Mouse (Mus musculus) midbrain, embryonic 10.5 days (tissue): Measurements from ENCODE around the gene Grm8. TPM values are rescaled to one million over a fixed set of nuclear protein-coding genes. Genes with fewer than 3 reads are reported as not detected.

Source experiments
- DNase-seq: peaks from one replicate; pipeline ENCODE4 v3.0.0-alpha.2; 2017; ENCODE audit warnings: low spot score
- H3K27ac ChIP-seq: fragments of 300-500 bp; sonication (generic); replicated peaks from 2 replicates; pipeline ENCODE4 v1.5.1; 2016; ENCODE audit warnings: mild to moderate bottlenecking
- H3K27me3 ChIP-seq: fragments of 300-500 bp; sonication (generic); 2 replicates; pipeline ENCODE4 v1.6.1; 2016; ENCODE audit warnings: low read depth, mild to moderate bottlenecking; ENCODE audit not compliant: poor library complexity, severe bottlenecking
- H3K36me3 ChIP-seq: fragments of 300-500 bp; sonication (generic); 2 replicates; pipeline ENCODE4 v1.6.1; 2016; ENCODE audit warnings: mild to moderate bottlenecking, moderate library complexity
- H3K4me1 ChIP-seq: fragments of 300-500 bp; sonication (generic); 2 replicates; pipeline ENCODE4 v1.6.1; 2016
- H3K4me3 ChIP-seq: fragments of 300-500 bp; sonication (generic); 2 replicates; pipeline ENCODE4 v1.5.1; 2016; ENCODE audit warnings: mild to moderate bottlenecking, moderate library complexity
- H3K9me3 ChIP-seq: fragments of 300-500 bp; sonication (generic); replicated peaks from 2 replicates; pipeline ENCODE4 v1.6.1; 2016; ENCODE audit warnings: mild to moderate bottlenecking
- WGBS: fragments of 180-500 bp; shearing (Covaris S2); methylation state at CpG from one replicate; pipeline ENCODE4 v1.1.7; 2016; 5-methylcytosine and 5-hydroxymethylcytosine counted together
- polyA plus RNA-seq: library from polyadenylated mRNA; unstranded; fragments of >200 nt; fragmentation: Nextera tagmentation; extraction: Ambion mirVana; gene quantifications from 2 replicates; pipeline ENCODE4 v1.2.1, GENCODE M21; 2016

Gene Grm8
- polyA plus RNA-seq, 1 experiment from 2014 or later, result 0.93 TPM

DNA sequence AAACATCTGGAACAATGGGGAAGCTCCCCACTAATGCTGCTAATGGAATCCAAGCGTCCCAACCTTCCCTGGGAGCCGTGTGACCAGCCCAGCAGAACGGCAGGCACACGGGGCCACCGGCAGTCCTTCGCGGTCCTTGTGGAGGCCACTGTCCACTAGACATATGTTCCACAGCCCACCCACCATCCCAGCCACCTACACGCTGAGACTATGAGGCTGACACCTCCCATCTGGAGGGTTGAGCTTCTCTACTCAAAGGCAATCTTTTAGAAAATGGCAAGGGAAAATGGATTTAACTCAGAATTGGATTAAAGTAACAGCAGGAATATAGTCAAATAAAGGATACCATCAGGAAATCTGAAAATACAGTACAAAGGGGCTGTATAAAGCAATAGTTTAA is 23.4 kb downstream of the Grm8 start:
- no peak overlapping the region for H3K4me3 ChIP-seq
- H3K9me3 ChIP-seq, result no peaks in the 10 kb centered on the region
- H3K27ac ChIP-seq, result no peak overlapping the region
- no peak for DNase-seq
- no peaks in the 10 kb centered on the region for H3K36me3 ChIP-seq
- no peaks in the 10 kb centered on the region for H3K27me3 ChIP-seq
- 89% methylated on average over 8 of the region's 8 CpGs for WGBS
- H3K4me1 ChIP-seq, result no peaks in the 10 kb centered on the region

GRCm38 (mm10) chr6:28102608-28103316 is 32.2 kb downstream of the Grm8 start:
- WGBS, result 71% methylated on average over 9 of the region's 9 CpGs
- Histone ChIP-seq H3K4me1 (no peaks in the 10 kb centered on the region), H3K4me3 (no peak overlapping the region), H3K36me3 (no peaks in the 10 kb centered on the region), H3K9me3 (no peaks in the 10 kb centered on the region), H3K27me3 (no peaks in the 10 kb centered on the region), H3K27ac (no peak overlapping the region)
- no peak for DNase-seq

DNA sequence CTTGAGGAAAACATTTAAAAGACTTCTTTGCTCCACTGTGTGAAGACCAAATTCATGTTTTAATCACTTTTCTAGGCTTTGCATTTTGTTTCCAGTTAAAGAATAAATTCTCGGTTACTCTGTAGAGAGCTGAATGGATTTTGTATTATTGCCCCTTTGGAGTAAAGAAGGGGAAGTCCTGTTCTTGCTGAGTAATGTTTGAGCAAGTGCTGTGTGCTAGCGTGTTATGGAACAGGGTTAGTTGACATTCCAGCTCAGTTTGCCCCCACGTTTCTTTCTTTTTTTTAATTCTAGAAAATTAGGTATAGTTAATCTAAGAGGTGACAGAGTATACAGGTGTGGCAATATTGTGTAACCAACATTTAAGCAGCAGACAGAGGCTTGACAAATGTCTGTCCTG is 35.0 kb downstream of the Grm8 start:
- Histone ChIP-seq H3K4me1 (no peaks in the 10 kb centered on the region), H3K9me3 (no peaks in the 10 kb centered on the region), H3K27me3 (no peaks in the 10 kb centered on the region), H3K4me3 (no peak overlapping the region), H3K36me3 (no peaks in the 10 kb centered on the region), H3K27ac (no peak overlapping the region)
- DNase-seq, result no peak
- WGBS, result 87% methylated on average over 3 of the region's 3 CpGs

DNA sequence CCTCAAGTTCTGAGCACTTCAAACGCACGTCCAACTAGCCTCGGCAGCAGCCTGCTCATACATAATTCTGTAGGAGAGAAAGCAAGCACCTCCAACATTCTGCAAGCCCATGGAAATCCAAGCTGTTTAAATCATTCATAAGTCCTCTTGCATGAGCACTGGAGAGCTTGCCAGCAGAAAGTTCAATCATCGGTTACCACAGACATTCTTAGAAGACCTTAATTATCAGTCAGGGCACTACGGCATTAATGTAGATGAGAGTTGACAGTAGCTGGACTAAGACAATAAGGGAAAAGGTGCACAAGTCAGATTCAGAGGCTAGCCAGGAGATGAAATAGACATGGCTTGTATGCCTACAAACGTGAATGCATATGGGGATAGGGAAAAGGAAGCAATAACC is 42.5 kb downstream of the Grm8 start:
- Histone ChIP-seq H3K27me3 (no peaks in the 10 kb centered on the region), H3K9me3 (no peaks in the 10 kb centered on the region), H3K4me3 (no peak overlapping the region), H3K36me3 (no peaks in the 10 kb centered on the region), H3K27ac (no peak overlapping the region), H3K4me1 (no peaks in the 10 kb centered on the region)
- WGBS, result 91% methylated on average over 6 of the region's 6 CpGs
- no peak for DNase-seq

GRCm38 (mm10) chr6:28091836-28092235 is 43.1 kb downstream of the Grm8 start:
- no peak overlapping the region for H3K4me3 ChIP-seq
- no peaks in the 10 kb centered on the region for H3K27me3 ChIP-seq
- DNase-seq, result no peak
- no peaks in the 10 kb centered on the region for H3K4me1 ChIP-seq
- H3K27ac ChIP-seq, result no peak overlapping the region
- no peaks in the 10 kb centered on the region for H3K36me3 ChIP-seq
- WGBS, result 83% methylated on average over 3 of the region's 3 CpGs
- no peaks in the 10 kb centered on the region for H3K9me3 ChIP-seq

DNA sequence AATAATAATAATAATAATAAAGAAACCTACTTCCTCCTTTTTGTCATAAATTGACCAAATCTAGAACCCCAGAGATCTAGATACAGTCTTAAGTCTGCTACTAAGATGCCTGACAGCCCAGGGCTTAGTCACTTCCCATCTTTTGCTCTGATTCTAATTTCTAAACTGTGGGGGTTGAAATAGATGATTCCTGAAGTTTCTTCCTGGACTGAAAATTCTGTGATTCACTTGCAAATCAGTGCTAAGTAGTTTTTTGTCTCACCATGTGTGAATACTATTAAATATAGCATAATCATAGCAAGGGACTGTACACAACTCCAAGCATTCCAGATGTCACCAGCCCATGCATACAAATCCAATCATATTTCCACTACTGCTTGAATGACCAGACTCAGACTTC is 44.0 kb downstream of the Grm8 start:
- Histone ChIP-seq H3K4me1 (no peaks in the 10 kb centered on the region), H3K27ac (no peak overlapping the region)

DNA sequence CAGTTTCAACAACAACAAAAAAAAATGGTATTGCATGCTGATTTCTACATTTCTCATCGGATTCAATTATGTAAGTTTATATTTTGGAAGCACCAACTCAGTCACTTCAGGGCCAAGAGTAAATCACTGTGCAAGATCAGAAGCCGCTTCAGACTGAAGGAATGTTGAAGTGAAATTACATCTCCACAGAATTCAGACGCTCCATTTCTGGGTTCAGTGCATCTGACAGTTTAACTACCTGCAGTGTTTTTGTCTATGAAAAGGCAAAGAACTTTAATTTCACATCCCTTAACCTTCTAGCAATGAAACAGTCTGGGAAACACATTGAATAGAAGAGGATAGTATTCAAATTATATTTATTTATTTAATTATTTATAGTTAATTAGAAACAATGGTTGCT is 59.4 kb downstream of the Grm8 start:
- Histone ChIP-seq H3K27ac (no peak overlapping the region), H3K36me3 (no peaks in the 10 kb centered on the region), H3K4me1 (no peaks in the 10 kb centered on the region), H3K27me3 (no peaks in the 10 kb centered on the region), H3K4me3 (no peak overlapping the region), H3K9me3 (no peaks in the 10 kb centered on the region)
- DNase-seq, result no peak
- WGBS, result 93% methylated on average over 3 of the region's 3 CpGs

More for the DNA sequence above, 44.0 kb downstream of the Grm8 start:
- no peaks in the 10 kb centered on the region for H3K27me3 ChIP-seq
- no peaks in the 10 kb centered on the region for H3K36me3 ChIP-seq
- H3K9me3 ChIP-seq, result no peaks in the 10 kb centered on the region
- no peak for DNase-seq
- H3K4me3 ChIP-seq, result no peak overlapping the region

- H3K4me1 ChIP-seq, result no peaks in the 10 kb centered on the region
- H3K4me3 ChIP-seq, result no peak overlapping the region
- no peak for DNase-seq
- H3K27ac ChIP-seq, result no peak overlapping the region
- H3K27me3 ChIP-seq, result no peaks in the 10 kb centered on the region
- no peaks in the 10 kb centered on the region for H3K9me3 ChIP-seq
- WGBS, result 45% methylated on average over 3 of the region's 3 CpGs
- no peaks in the 10 kb centered on the region for H3K36me3 ChIP-seq
Measured at GRCm38 (mm10) chr6:28074470-28074869, 60.5 kb downstream of the Grm8 start.

- H3K27ac ChIP-seq, result no peak overlapping the region
- no peaks in the 10 kb centered on the region for H3K27me3 ChIP-seq
- no peaks in the 10 kb centered on the region for H3K4me1 ChIP-seq
- H3K36me3 ChIP-seq, result no peaks in the 10 kb centered on the region
- H3K4me3 ChIP-seq, result no peak overlapping the region
- no peaks in the 10 kb centered on the region for H3K9me3 ChIP-seq
- DNase-seq, result no peak
- WGBS, result 72% methylated on average over 2 of the region's 2 CpGs
Measured at GRCm38 (mm10) chr6:28051966-28052365, 83.0 kb downstream of the Grm8 start.

GRCm38 (mm10) chr6:28042339-28042738 is 92.6 kb downstream of the Grm8 start:
- no peak overlapping the region for H3K4me3 ChIP-seq
- H3K27ac ChIP-seq, result no peak overlapping the region
- no peaks in the 10 kb centered on the region for H3K9me3 ChIP-seq
- DNase-seq, result no peak
- H3K36me3 ChIP-seq, result no peaks in the 10 kb centered on the region
- no peaks in the 10 kb centered on the region for H3K27me3 ChIP-seq
- H3K4me1 ChIP-seq, result no peaks in the 10 kb centered on the region
- 93% methylated on average over 3 of the region's 3 CpGs for WGBS

- no peak overlapping the region for H3K27ac ChIP-seq
- no peaks in the 10 kb centered on the region for H3K27me3 ChIP-seq
- H3K4me3 ChIP-seq, result no peak overlapping the region
- no peaks in the 10 kb centered on the region for H3K36me3 ChIP-seq
- WGBS, result 89% methylated on average over 1 of the region's 1 CpGs
- H3K9me3 ChIP-seq, result no peaks in the 10 kb centered on the region
- DNase-seq, result no peak
- no peaks in the 10 kb centered on the region for H3K4me1 ChIP-seq
Measured at GRCm38 (mm10) chr6:28040815-28041214, 94.2 kb downstream of the Grm8 start.

DNA sequence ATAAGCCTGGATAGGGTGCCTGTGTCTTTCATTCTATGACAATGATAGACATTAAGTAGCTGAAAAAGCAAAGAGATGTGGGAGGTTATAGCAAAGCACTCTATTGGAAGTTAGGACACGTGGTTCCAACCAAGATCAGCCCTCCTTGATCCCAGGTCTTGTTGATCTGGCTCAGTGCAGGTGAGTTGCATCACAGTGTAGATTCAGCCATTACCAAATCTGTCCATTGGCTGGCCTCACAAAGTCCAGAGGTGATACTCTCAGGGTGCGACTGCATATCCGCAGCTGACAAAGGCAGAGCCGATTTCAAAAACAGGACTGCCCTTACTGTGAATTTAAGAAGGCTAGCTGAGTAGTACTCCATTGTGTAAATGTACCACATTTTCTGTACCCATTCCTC is 103.0 kb downstream of the Grm8 start:
- no peak overlapping the region for H3K27ac ChIP-seq
- DNase-seq, result no peak
- no peaks in the 10 kb centered on the region for H3K27me3 ChIP-seq
- H3K36me3 ChIP-seq, result no peaks in the 10 kb centered on the region
- no peaks in the 10 kb centered on the region for H3K4me1 ChIP-seq
- 89% methylated on average over 4 of the region's 4 CpGs for WGBS
- no peak overlapping the region for H3K4me3 ChIP-seq
- H3K9me3 ChIP-seq, result no peaks in the 10 kb centered on the region

GRCm38 (mm10) chr6:28017653-28018052 is 117.3 kb downstream of the Grm8 start:
- WGBS, result 78% methylated on average over 1 of the region's 1 CpGs
- Histone ChIP-seq H3K27me3 (no peaks in the 10 kb centered on the region), H3K27ac (no peak overlapping the region)

GRCm38 (mm10) chr6:28007001-28007400 is 128.0 kb downstream of the Grm8 start:
- Histone ChIP-seq H3K36me3 (no peaks in the 10 kb centered on the region), H3K9me3 (no peaks in the 10 kb centered on the region), H3K27ac (no peak overlapping the region), H3K4me3 (no peak overlapping the region), H3K4me1 (no peaks in the 10 kb centered on the region), H3K27me3 (no peaks in the 10 kb centered on the region)
- 90% methylated on average over 3 of the region's 3 CpGs for WGBS
- DNase-seq, result no peak

More at GRCm38 (mm10) chr6:28017653-28018052, 117.3 kb downstream of the Grm8 start:
- Histone ChIP-seq H3K36me3 (no peaks in the 10 kb centered on the region), H3K9me3 (no peaks in the 10 kb centered on the region), H3K4me1 (no peaks in the 10 kb centered on the region), H3K4me3 (no peak overlapping the region)
- no peak for DNase-seq
